Mouse (Mus musculus) cerebellum, adult 2 months (tissue): ENCODE data around the gene Cyp17a1.

ENCODE experiments used
- CTCF ChIP-seq: fragments of 200-500 bp; IDR thresholded peaks from 2 replicates; pipeline ENCODE4 v1.5.1; 2011; ENCODE audit warnings: low read depth, mild to moderate bottlenecking, control low read depth, low read length, moderate library complexity, borderline replicate concordance; ENCODE audit not compliant: insufficient read depth
- POLR2A ChIP-seq: fragments of 200-500 bp; IDR thresholded peaks from 2 replicates; pipeline ENCODE4 v1.6.1; 2011; ENCODE audit warnings: low read length, control low read depth, borderline replicate concordance; ENCODE audit not compliant: insufficient read depth

- no peak for TF ChIP-seq CTCF
- TF ChIP-seq POLR2A = no peak
Measured at GRCm38 (mm10) chr19:46617361-46617760, 55.6 kb downstream of the Cyp17a1 start.
